Mouse (Mus musculus): Measurements from ENCODE around the gene Shbg. TPM values are rescaled to one million over a fixed set of nuclear protein-coding genes. Genes with fewer than 3 reads are reported as not detected.

The Shbg gene
- polyA plus RNA-seq, 1 experiment from 2014 or later, result not detected

DNA sequence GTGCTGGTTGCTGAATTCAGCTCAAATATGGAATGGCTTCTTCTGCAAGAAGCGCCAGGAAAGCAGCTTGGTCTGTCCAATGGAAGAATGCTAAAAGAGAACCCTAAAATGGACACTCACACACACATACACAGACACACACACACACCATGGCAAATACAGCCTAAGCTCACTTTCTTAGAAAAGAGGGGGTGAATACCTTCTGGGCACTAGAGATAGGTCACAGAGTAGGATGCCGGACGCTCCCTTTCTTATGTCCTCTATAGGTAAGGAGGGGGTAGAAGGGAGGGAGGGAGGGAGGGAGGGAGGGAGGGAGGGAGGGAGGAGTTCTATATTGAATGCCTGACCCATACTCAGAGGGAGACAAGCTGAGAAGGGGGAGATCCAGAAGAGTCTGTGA lies 9.2 kb downstream of the Shbg start:
- 88% methylated on average over 3 of the region's 3 CpGs for WGBS
- Histone ChIP-seq H3K27me3 (peaks cover 15% of the 10 kb centered on the region), H3K4me1 (peaks cover 20% of the 10 kb centered on the region), H3K36me3 (no peaks in the 10 kb centered on the region), H3K27ac (no peak overlapping the region), H3K4me3 (no peak overlapping the region), H3K9ac (no peak overlapping the region), H3K9me3 (no peaks in the 10 kb centered on the region), H3K4me2 (replicated peaks) (no peak overlapping the region)
- ATAC-seq (ENCODE audit: insufficient number of reproducible peaks, insufficient read depth, low FRiP score, low TSS enrichment), result no peak

DNA sequence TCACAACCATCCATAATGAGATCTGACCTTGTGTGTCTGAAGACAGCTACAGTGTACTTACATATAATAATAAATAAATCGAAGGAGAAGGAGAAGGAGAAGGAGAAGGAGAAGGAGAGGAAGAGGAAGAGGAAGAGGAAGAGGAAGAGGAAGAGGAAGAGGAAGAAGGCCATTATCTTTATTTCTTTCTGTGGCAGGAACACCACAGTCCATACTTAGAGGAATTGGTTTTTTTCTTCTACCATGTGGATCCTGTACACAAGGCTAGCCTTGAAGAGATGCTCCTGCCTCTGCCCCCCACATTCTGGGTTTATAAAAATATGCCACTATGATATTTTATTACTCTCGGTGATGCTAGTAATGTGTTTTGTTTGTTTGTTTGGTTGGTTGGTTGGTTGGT lies 10.9 kb downstream of the Shbg start:
- Histone ChIP-seq H3K4me3 (0 out of 2 replicates have a peak overlapping the region, but pooled peaks have one; percentile 58), H3K9me3 (no peaks in the 10 kb centered on the region), H3K9ac (no peak overlapping the region), H3K27ac (no peak overlapping the region), H3K4me2 (replicated peaks) (no peak overlapping the region), H3K36me3 (no peaks in the 10 kb centered on the region), H3K4me1 (peaks cover 18% of the 10 kb centered on the region), H3K27me3 (peaks cover 15% of the 10 kb centered on the region)
- 91% methylated on average over 2 of the region's 2 CpGs for whole genome bisulfite sequencing
- no peak for ATAC-seq (ENCODE audit: insufficient number of reproducible peaks, insufficient read depth, low FRiP score, low TSS enrichment)

DNA sequence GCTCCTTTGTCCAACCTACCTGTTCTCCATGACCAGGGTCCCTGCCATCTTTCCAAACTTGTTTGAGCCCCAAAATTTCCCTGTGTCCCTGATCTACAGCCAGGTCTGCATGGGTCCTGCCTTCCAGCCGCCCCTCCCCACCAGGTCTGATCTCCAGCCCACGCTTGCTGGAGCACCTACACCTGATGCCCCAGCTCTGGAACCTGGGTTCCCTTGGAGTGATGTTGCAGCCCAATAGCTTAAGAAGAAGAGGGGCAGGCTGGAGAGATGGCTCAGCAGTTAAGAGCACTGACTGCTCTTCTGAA lies 11.3 kb downstream of the Shbg start:
- Histone ChIP-seq H3K4me3 (peak overlapping the region; percentile 58), H3K9ac (no peak overlapping the region), H3K27ac (peak overlapping the region; percentile 51), H3K4me1 (peaks cover 18% of the 10 kb centered on the region), H3K27me3 (peaks cover 15% of the 10 kb centered on the region), H3K36me3 (no peaks in the 10 kb centered on the region), H3K9me3 (no peaks in the 10 kb centered on the region), H3K4me2 (replicated peaks) (peak overlapping the region; percentile 100)
- ATAC-seq (ENCODE audit: insufficient number of reproducible peaks, insufficient read depth, low FRiP score, low TSS enrichment), result no peak
- WGBS, result 54% methylated on average over 2 of the region's 2 CpGs

DNA sequence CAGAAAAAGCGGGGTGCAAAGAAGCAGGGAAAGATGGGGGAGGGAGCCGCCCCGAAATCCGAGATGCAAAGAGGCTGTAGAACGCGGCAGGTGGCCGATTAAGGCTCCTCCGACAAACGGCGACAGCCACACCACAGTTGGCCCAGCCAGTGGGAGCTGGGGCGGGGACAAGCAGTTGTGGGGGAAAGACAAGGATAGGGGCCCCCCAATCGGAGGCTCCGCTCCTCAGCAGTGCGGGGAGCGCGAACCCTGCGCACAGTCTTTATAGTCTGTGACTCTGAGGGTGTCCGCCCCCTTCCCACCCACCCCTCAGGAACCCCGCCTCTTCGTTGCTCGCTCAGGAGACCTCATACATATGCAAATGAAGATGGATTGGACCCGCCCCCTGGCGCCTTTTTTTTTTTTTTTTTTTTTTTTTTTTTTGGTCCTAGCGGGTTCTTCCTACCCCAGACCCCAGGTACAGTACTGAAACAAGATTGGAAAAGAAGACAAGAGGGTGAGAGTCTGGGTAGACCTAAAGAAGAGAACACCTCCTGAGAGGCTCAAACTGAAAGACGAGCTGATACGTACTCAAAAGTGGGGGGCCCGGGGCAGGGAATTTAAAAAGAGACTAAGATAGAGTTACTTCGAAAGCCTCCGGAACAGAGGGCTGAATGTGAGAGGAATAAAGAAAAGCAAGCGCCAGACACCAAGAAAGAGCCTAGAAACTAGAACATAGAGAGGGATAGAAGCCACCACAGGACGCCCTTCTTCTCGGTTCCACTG lies 11.8 kb downstream of the Shbg start, which contains the start of gene Atp1b2:
Gene Atp1b2 (minus strand): TSS at position 217 of the 765 bp plus-strand sequence.
- H3K27me3 ChIP-seq, result peaks cover 15% of the 10 kb centered on the region
- peak within 1 kb of the TSS; percentile 51 for H3K27ac ChIP-seq
- WGBS, result 1% methylated on average over 32 of the region's 32 CpGs
- H3K4me2 ChIP-seq (replicated peaks), result peak within 1 kb of the TSS; percentile 100
- H3K9me3 ChIP-seq, result no peaks in the 10 kb centered on the region
- H3K4me1 ChIP-seq, result peaks cover 22% of the 10 kb centered on the region
- H3K9ac ChIP-seq, result peak within 1 kb of the TSS; percentile 68
- ATAC-seq (ENCODE audit: insufficient number of reproducible peaks, insufficient read depth, low FRiP score, low TSS enrichment), result peak; percentile 83
- H3K4me3 ChIP-seq, result peak within 1 kb of the TSS; percentile 58
- H3K36me3 ChIP-seq, result no peaks in the 10 kb centered on the region

DNA sequence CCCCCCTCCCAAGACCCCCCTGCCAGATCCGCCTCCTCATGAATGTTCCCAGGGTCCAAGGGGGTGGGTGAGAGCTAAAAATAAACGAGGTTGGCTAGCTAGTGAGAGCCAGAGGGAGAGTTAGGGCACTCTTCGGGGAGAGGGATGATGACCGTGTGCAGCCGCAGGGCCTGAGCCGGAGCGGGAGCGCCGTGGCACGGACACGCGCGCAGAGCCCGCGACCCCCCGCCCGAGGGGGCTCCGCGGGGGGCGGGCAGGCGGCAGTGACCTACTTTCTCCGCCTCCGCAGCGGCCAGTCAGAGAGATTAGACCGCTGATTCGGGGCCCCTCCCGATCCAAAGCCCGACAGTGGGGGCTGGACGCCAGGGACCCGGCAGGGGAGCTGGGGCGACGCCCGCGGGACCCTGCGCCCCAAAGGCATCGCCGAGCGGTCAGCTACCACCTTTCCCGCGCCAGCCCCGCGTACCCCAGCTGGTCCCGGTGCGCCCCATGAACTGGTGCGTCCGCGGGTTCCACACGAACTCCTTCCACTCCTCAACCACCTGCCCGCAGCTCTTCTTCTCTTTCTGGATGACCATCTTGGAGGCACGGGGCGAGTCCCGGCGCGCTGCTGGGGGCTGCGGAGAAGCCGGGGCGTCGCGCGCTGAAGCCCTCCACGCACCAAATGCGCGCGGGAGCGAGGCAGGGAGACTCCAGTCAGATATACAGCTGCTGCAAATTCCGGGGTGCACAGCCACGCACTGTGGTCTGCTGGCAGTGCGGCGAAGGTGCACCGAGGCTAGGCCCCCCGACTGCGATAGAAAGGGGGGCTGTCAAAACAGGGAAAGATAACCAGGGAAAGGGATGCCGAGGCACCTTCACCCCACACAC lies 12.7 kb downstream of the Shbg start:
- H3K4me2 ChIP-seq (replicated peaks), result peak overlapping the region; percentile 100
- H3K36me3 ChIP-seq, result no peaks in the 10 kb centered on the region
- H3K4me1 ChIP-seq, result peaks cover 31% of the 10 kb centered on the region
- peak overlapping the region; percentile 68 for H3K9ac ChIP-seq
- 1% methylated on average over 67 of the region's 73 CpGs for WGBS
- peak overlapping the region; percentile 58 for H3K4me3 ChIP-seq
- peak; percentile 11; the same call in 1 of the 2 replicates for ATAC-seq (ENCODE audit: insufficient number of reproducible peaks, insufficient read depth, low FRiP score, low TSS enrichment)
- H3K27ac ChIP-seq, result 0 out of 2 replicates have a peak overlapping the region, but pooled peaks have one; percentile 6
- peaks cover 15% of the 10 kb centered on the region for H3K27me3 ChIP-seq
- H3K9me3 ChIP-seq, result no peaks in the 10 kb centered on the region

DNA sequence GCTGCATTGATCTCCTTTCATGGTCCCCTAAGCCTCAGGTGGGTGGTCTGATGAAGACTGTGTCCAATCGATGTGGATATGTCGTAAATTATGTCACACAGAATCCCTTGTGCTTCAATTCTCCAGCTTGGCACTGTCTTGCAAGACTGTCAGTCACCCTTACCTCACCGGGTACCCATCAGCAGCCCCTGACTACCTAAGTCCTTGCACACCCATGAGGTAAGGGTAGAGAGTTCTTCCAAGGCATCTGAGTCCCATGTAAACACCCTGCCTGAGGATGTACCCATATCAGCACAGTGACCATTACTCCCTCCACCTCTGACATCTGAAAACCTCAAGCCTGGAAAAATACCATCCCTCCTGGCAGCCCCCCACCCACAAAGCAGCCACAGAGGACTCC lies 13.4 kb downstream of the Shbg start:
- peak overlapping the region; percentile 100 for H3K4me2 ChIP-seq (replicated peaks)
- no peak for ATAC-seq (ENCODE audit: insufficient number of reproducible peaks, insufficient read depth, low FRiP score, low TSS enrichment)
- H3K36me3 ChIP-seq, result no peaks in the 10 kb centered on the region
- 46% methylated on average over 3 of the region's 3 CpGs for WGBS
- no peaks in the 10 kb centered on the region for H3K9me3 ChIP-seq
- peaks cover 15% of the 10 kb centered on the region for H3K27me3 ChIP-seq
- H3K4me3 ChIP-seq, result peak overlapping the region; percentile 58
- peak overlapping the region; percentile 68 for H3K9ac ChIP-seq
- no peak overlapping the region for H3K27ac ChIP-seq
- peaks cover 37% of the 10 kb centered on the region for H3K4me1 ChIP-seq

DNA sequence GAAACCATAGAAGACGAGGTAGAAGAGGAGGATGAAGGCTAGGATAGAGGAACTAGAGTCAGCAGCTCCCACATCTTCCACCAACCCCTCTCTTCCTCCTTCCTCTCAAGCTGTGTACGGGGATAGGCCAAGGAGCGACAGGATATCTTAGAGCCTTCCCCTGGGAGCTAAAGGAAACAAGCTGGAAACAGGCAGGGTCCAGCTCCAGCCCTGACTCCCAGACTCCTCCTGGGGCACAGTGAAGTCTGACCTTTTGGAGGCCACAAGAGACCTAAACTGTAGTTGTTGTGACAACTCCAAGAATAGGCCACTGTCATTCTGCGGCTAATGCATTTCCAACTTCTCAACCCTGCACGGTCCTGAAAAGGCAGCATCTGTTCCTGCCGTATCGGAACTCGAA lies 14.2 kb downstream of the Shbg start:
- no peak for ATAC-seq (ENCODE audit: insufficient number of reproducible peaks, insufficient read depth, low FRiP score, low TSS enrichment)
- H3K9me3 ChIP-seq, result no peaks in the 10 kb centered on the region
- no peak overlapping the region for H3K4me3 ChIP-seq
- H3K9ac ChIP-seq, result no peak overlapping the region
- H3K27me3 ChIP-seq, result peaks cover 15% of the 10 kb centered on the region
- no peaks in the 10 kb centered on the region for H3K36me3 ChIP-seq
- H3K27ac ChIP-seq, result no peak overlapping the region
- no peak overlapping the region for H3K4me2 ChIP-seq (replicated peaks)
- 63% methylated on average over 8 of the region's 8 CpGs for WGBS
- peaks cover 39% of the 10 kb centered on the region for H3K4me1 ChIP-seq

DNA sequence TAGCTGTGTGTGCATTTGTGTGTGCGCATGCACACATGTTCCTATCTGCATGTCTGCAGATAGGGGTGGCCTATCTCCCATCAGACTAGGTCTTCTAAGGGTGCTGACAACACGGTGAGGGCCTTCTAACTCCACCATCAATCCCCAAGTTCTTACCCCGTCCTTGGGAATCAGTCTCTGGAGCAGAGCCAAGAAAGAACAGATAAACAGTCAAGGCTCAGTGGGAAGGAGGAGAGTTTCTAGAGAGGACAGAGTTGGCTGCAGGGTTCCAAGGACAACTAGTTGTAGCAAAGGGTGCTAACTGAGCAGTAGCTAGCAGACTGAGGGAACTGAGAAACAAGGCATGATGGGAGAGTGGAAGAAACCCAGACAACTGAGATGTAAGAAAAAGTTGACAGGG lies 15.9 kb downstream of the Shbg start:
- WGBS, result 89% methylated on average over 3 of the region's 3 CpGs
- no peak overlapping the region for H3K4me3 ChIP-seq
- H3K27me3 ChIP-seq, result peaks cover 15% of the 10 kb centered on the region
- no peaks in the 10 kb centered on the region for H3K36me3 ChIP-seq
- no peak overlapping the region for H3K9ac ChIP-seq
- no peaks in the 10 kb centered on the region for H3K9me3 ChIP-seq
- ATAC-seq (ENCODE audit: insufficient number of reproducible peaks, insufficient read depth, low FRiP score, low TSS enrichment), result no peak
- no peak overlapping the region for H3K4me2 ChIP-seq (replicated peaks)
- H3K27ac ChIP-seq, result no peak overlapping the region
- peaks cover 39% of the 10 kb centered on the region for H3K4me1 ChIP-seq

DNA sequence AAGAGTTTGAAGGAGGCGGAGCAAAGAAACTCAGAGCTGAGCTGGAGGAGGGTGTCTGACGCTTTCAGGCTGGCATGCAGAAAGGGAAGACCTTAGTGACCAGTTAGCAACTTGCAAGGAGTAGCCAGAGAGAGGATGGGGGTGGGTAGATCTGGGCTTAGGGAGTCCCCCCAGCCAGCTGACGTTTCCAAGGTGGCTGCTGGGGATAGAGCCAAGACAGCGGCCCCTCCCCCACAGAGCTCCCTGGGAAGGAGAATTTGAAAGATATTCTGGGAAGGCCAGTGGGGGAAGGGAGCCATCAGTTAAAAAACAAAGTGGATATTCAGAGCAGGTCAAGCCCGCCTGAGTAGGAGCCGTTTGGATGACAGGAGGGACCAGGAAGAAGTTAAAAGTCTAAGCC lies 17.6 kb downstream of the Shbg start:
- no peak overlapping the region for H3K9ac ChIP-seq
- peak overlapping the region; percentile 64 for H3K27ac ChIP-seq
- ATAC-seq (ENCODE audit: insufficient number of reproducible peaks, insufficient read depth, low FRiP score, low TSS enrichment), result peak; percentile 65; the same call in 1 of the 2 replicates
- peaks cover 29% of the 10 kb centered on the region for H3K4me1 ChIP-seq
- no peaks in the 10 kb centered on the region for H3K36me3 ChIP-seq
- WGBS, result 10% methylated on average over 6 of the region's 6 CpGs
- no peak overlapping the region for H3K4me3 ChIP-seq
- H3K27me3 ChIP-seq, result peaks cover 10% of the 10 kb centered on the region; the same call in 1 of the 2 replicates
- no peaks in the 10 kb centered on the region for H3K9me3 ChIP-seq
- peak overlapping the region; percentile 25 for H3K4me2 ChIP-seq (replicated peaks)

DNA sequence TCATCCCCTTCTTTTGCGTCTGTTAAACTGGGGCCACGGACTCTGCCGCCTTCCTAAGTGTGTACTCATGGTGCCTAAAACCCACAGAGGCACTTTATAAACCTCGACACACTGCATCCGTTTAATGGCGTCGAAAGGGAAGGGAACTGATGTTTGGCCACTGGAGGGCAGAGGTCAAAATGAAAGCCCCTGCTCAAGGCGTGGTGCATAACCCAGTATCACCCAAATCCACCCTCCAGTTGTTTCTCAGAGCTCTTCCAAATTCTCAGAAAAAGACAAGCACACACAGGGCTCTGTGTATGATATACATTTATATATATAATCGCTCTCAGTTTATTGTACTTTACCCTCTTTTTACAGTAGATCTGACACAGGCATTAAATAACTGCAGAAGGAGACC lies 18.3 kb downstream of the Shbg start:
- Histone ChIP-seq H3K4me1 (peaks cover 22% of the 10 kb centered on the region), H3K4me2 (replicated peaks) (peak overlapping the region; percentile 25), H3K36me3 (0 out of 2 replicates have a peak, but pooled peaks cover 5% of the 10 kb centered on the region), H3K9me3 (no peaks in the 10 kb centered on the region), H3K9ac (no peak overlapping the region), H3K27me3 (peaks cover 5% of the 10 kb centered on the region; the same call in 1 of the 2 replicates), H3K27ac (peak overlapping the region; percentile 64; the same call in 1 of the 2 replicates), H3K4me3 (no peak overlapping the region)
- no peak for ATAC-seq (ENCODE audit: insufficient number of reproducible peaks, insufficient read depth, low FRiP score, low TSS enrichment)
- 6% methylated on average over 9 of the region's 9 CpGs for WGBS

DNA sequence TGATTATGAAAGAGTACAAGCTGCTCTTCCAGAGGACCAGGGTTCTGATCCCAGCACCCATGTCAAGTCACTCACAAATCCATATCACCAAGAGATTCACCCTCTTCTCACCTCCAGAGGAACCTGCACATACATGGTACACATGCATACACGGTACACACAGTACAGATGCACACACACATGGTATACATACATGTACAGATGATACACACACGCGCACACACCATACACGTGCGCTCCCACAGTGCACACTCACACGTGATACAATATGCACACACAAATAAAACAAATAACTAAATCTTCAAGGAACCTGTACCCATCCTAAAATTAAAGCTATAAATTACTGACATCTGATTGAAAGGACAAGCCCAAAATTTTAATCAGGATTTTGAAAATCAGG lies 22.9 kb downstream of the Shbg start:
- H3K4me3 ChIP-seq, result no peak overlapping the region
- no peaks in the 10 kb centered on the region for H3K9me3 ChIP-seq
- WGBS, result 97% methylated on average over 6 of the region's 6 CpGs
- H3K27ac ChIP-seq, result no peak overlapping the region
- H3K9ac ChIP-seq, result no peak overlapping the region
- no peak overlapping the region for H3K4me2 ChIP-seq (replicated peaks)
- peaks cover 6% of the 10 kb centered on the region for H3K4me1 ChIP-seq
- H3K27me3 ChIP-seq, result no peaks in the 10 kb centered on the region
- no peak for ATAC-seq (ENCODE audit: insufficient number of reproducible peaks, insufficient read depth, low FRiP score, low TSS enrichment)
- H3K36me3 ChIP-seq, result peaks cover 37% of the 10 kb centered on the region

DNA sequence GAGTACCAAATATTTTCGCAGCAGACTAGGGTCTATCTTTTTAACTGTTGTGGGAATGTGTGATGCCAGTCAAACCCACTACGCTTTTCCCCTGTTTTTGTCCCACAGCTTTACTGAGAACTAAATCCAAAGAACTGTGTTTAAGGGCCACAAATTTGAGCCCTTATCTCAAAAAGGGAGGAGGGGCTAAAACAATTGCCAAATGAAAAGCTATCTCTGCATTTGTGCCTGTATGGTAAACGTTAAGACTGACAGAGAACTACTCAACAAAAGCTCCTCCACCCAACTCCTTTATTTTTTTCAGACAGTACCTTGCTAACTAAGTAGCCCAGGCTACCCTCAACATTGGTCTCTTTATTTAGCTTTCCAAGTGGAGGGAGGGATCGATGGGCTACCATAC lies 24.9 kb downstream of the Shbg start:
- no peak for ATAC-seq (ENCODE audit: insufficient number of reproducible peaks, insufficient read depth, low FRiP score, low TSS enrichment)
- H3K9me3 ChIP-seq, result no peaks in the 10 kb centered on the region
- peaks cover 58% of the 10 kb centered on the region for H3K36me3 ChIP-seq
- 89% methylated on average over 4 of the region's 4 CpGs for WGBS
- H3K27ac ChIP-seq, result no peak overlapping the region
- H3K4me1 ChIP-seq, result no peaks in the 10 kb centered on the region
- no peaks in the 10 kb centered on the region for H3K27me3 ChIP-seq
- no peak overlapping the region for H3K4me3 ChIP-seq
- H3K9ac ChIP-seq, result no peak overlapping the region
- no peak overlapping the region for H3K4me2 ChIP-seq (replicated peaks)

Data from embryonic facial prominence, embryonic 12.5 days (tissue).